Mouse (Mus musculus) forebrain, embryonic 12.5 days (tissue): ENCODE data around the gene Smap1. TPM values are rescaled to one million over a fixed set of nuclear protein-coding genes. Genes with fewer than 3 reads are reported as not detected.
"Not testable (repeated sequence)": the region's sequence is repeated elsewhere in the genome, so short reads cannot be mapped to it uniquely, and the experiment has no call there.

Experiments
- ATAC-seq: fragments of 200-750 bp; cut with Nextera tagmentation; 2 replicates; pipeline ENCODE4 v1.8.0; 2017; ENCODE audit warnings: moderate TSS enrichment; ENCODE audit not compliant: low FRiP score
- H3K27ac ChIP-seq: fragments of 300-500 bp; sonication (generic); 2 replicates; pipeline ENCODE4 v1.5.1; 2016; ENCODE audit warnings: mild to moderate bottlenecking
- H3K27me3 ChIP-seq: fragments of 300-500 bp; sonication (generic); 2 replicates; pipeline ENCODE4 v1.6.1; 2016; ENCODE audit warnings: mild to moderate bottlenecking
- H3K36me3 ChIP-seq: fragments of 300-500 bp; sonication (generic); replicated peaks from 2 replicates; pipeline ENCODE4 v1.6.1; 2016; ENCODE audit warnings: mild to moderate bottlenecking
- H3K4me1 ChIP-seq: fragments of 300-500 bp; sonication (generic); 2 replicates; pipeline ENCODE4 v1.6.1; 2016
- H3K4me2 ChIP-seq: fragments of 300-500 bp; sonication (generic); 2 replicates; pipeline ENCODE4 v1.6.1; 2016; ENCODE audit warnings: mild to moderate bottlenecking, moderate library complexity
- H3K4me3 ChIP-seq: fragments of 300-500 bp; sonication (generic); replicated peaks from 2 replicates; pipeline ENCODE4 v1.5.1; 2016; ENCODE audit warnings: mild to moderate bottlenecking
- H3K9ac ChIP-seq: fragments of 300-500 bp; sonication (generic); 2 replicates; pipeline ENCODE4 v1.6.1; 2016; ENCODE audit warnings: mild to moderate bottlenecking
- H3K9me3 ChIP-seq: fragments of 300-500 bp; sonication (generic); 2 replicates; pipeline ENCODE4 v1.6.1; 2016
- WGBS: fragments of 180-500 bp; shearing (Covaris S2); methylation state at CpG from one replicate; pipeline ENCODE4 v1.1.7; 2016; 5-methylcytosine and 5-hydroxymethylcytosine counted together
- polyA plus RNA-seq: library from polyadenylated mRNA; unstranded; fragments of >200 nt; fragmentation: Nextera tagmentation; extraction: Ambion mirVana; gene quantifications from 2 replicates; pipeline ENCODE4 v1.2.1, GENCODE M21; 2016

Smap1 gene
- polyA plus RNA-seq: 56.5 and 60.9 TPM in 2 replicates

GRCm38 (mm10) chr1:23921711-23922529 is at the start of gene Smap1:
Smap1 (minus strand) TSS chr1:23922317.
- H3K9me3 ChIP-seq: no peaks in the 10 kb centered on the region
- H3K36me3 ChIP-seq: no peaks in the 10 kb centered on the region
- peak within 1 kb of the TSS; percentile 93 for H3K27ac ChIP-seq
- H3K4me1 ChIP-seq: peaks cover 15% of the 10 kb centered on the region
- WGBS: under 1% methylated on average over 104 of the region's 113 CpGs
- H3K4me3 ChIP-seq: peak within 1 kb of the TSS; percentile 90
- no peaks in the 10 kb centered on the region for H3K27me3 ChIP-seq
- peak; percentile 95 for ATAC-seq
- H3K9ac ChIP-seq: peak within 1 kb of the TSS; percentile 88
- peak within 1 kb of the TSS; percentile 74 for H3K4me2 ChIP-seq

GRCm38 (mm10) chr1:23971159-23971558 is 49.0 kb upstream of the Smap1 start:
- H3K27me3 ChIP-seq, H3K27ac ChIP-seq, H3K9ac ChIP-seq, H3K36me3 ChIP-seq, H3K4me3 ChIP-seq, H3K4me2 ChIP-seq, H3K4me1 ChIP-seq, H3K9me3 ChIP-seq, ATAC-seq: not testable (repeated sequence)
- WGBS: 86% methylated on average over 4 of the region's 4 CpGs

GRCm38 (mm10) chr1:23968027-23968725 is 46.1 kb upstream of the Smap1 start:
- no peak for ATAC-seq
- Histone ChIP-seq H3K9me3 (no peaks in the 10 kb centered on the region), H3K27me3 (no peaks in the 10 kb centered on the region), H3K36me3 (no peaks in the 10 kb centered on the region), H3K27ac (no peak overlapping the region), H3K4me3 (no peak overlapping the region), H3K9ac (no peak overlapping the region), H3K4me2 (no peak overlapping the region), H3K4me1 (no peaks in the 10 kb centered on the region)
- 87% methylated on average over 9 of the region's 9 CpGs for WGBS

- Histone ChIP-seq H3K27me3 (no peaks in the 10 kb centered on the region), H3K4me1 (no peaks in the 10 kb centered on the region), H3K27ac (no peak overlapping the region), H3K4me3 (no peak overlapping the region), H3K9me3 (no peaks in the 10 kb centered on the region), H3K4me2 (no peak overlapping the region), H3K36me3 (no peaks in the 10 kb centered on the region), H3K9ac (no peak overlapping the region)
- 77% methylated on average over 1 of the region's 1 CpGs for WGBS
- no peak for ATAC-seq
Measured at GRCm38 (mm10) chr1:23966226-23966625, 44.1 kb upstream of the Smap1 start.

GRCm38 (mm10) chr1:23959415-23959732 is 37.3 kb upstream of the Smap1 start:
- H3K9ac ChIP-seq: no peak overlapping the region
- H3K4me2 ChIP-seq: peak overlapping the region; percentile 29
- 13% methylated on average over 6 of the region's 6 CpGs for WGBS
- no peak; the same call in 1 of the 2 replicates for ATAC-seq
- 0 out of 2 replicates have a peak, but pooled peaks cover 3% of the 10 kb centered on the region for H3K4me1 ChIP-seq
- H3K27ac ChIP-seq: no peak overlapping the region
- H3K9me3 ChIP-seq: no peaks in the 10 kb centered on the region
- H3K4me3 ChIP-seq: peak overlapping the region; percentile 10; the same call in 1 of the 2 replicates
- no peaks in the 10 kb centered on the region for H3K27me3 ChIP-seq
- H3K36me3 ChIP-seq: no peaks in the 10 kb centered on the region

GRCm38 (mm10) chr1:23958668-23959414 is 36.7 kb upstream of the Smap1 start:
- 9% methylated on average over 13 of the region's 13 CpGs for WGBS
- no peak for ATAC-seq
- Histone ChIP-seq H3K9ac (no peak overlapping the region), H3K4me3 (peak overlapping the region; percentile 10; the same call in 1 of the 2 replicates), H3K27ac (no peak overlapping the region), H3K27me3 (no peaks in the 10 kb centered on the region; the same call in 1 of the 2 replicates), H3K4me2 (peak overlapping the region; percentile 29), H3K36me3 (no peaks in the 10 kb centered on the region), H3K9me3 (no peaks in the 10 kb centered on the region), H3K4me1 (0 out of 2 replicates have a peak, but pooled peaks cover 3% of the 10 kb centered on the region)

- H3K4me2 ChIP-seq: no peak overlapping the region
- 0 out of 2 replicates have a peak, but pooled peaks cover 3% of the 10 kb centered on the region for H3K4me1 ChIP-seq
- WGBS: 91% methylated on average over 6 of the region's 6 CpGs
- no peaks in the 10 kb centered on the region for H3K36me3 ChIP-seq
- H3K4me3 ChIP-seq: no peak overlapping the region
- no peaks in the 10 kb centered on the region for H3K9me3 ChIP-seq
- ATAC-seq: no peak
- no peak overlapping the region for H3K9ac ChIP-seq
- H3K27ac ChIP-seq: no peak overlapping the region
- H3K27me3 ChIP-seq: no peaks in the 10 kb centered on the region; the same call in 1 of the 2 replicates
Measured at GRCm38 (mm10) chr1:23958101-23958500, 36.0 kb upstream of the Smap1 start.

GRCm38 (mm10) chr1:23955539-23955938 is 33.4 kb upstream of the Smap1 start:
- no peak overlapping the region for H3K4me2 ChIP-seq

GRCm38 (mm10) chr1:23953921-23954320 is 31.8 kb upstream of the Smap1 start:
- Histone ChIP-seq H3K4me1 (no peaks in the 10 kb centered on the region; the same call in 1 of the 2 replicates), H3K4me2 (no peak overlapping the region), H3K9ac (no peak overlapping the region), H3K27me3 (peaks cover 6% of the 10 kb centered on the region; the same call in 1 of the 2 replicates), H3K27ac (no peak overlapping the region), H3K4me3 (no peak overlapping the region), H3K9me3 (no peaks in the 10 kb centered on the region), H3K36me3 (no peaks in the 10 kb centered on the region)
- ATAC-seq: no peak
- 73% methylated on average over 13 of the region's 13 CpGs for WGBS

More at GRCm38 (mm10) chr1:23955539-23955938, 33.4 kb upstream of the Smap1 start:
- Histone ChIP-seq H3K36me3 (no peaks in the 10 kb centered on the region), H3K27ac (no peak overlapping the region), H3K27me3 (peaks cover 4% of the 10 kb centered on the region; the same call in 1 of the 2 replicates), H3K9me3 (no peaks in the 10 kb centered on the region), H3K9ac (no peak overlapping the region), H3K4me3 (no peak overlapping the region), H3K4me1 (0 out of 2 replicates have a peak, but pooled peaks cover 3% of the 10 kb centered on the region)
- 91% methylated on average over 4 of the region's 4 CpGs for WGBS
- ATAC-seq: no peak

- Histone ChIP-seq H3K4me3 (no peak overlapping the region), H3K27me3 (peaks cover 11% of the 10 kb centered on the region; the same call in 1 of the 2 replicates), H3K4me2 (peak overlapping the region; percentile 25; the same call in 1 of the 2 replicates), H3K9ac (no peak overlapping the region), H3K9me3 (no peaks in the 10 kb centered on the region), H3K36me3 (no peaks in the 10 kb centered on the region), H3K27ac (no peak overlapping the region), H3K4me1 (peaks cover 7% of the 10 kb centered on the region)
- no peak; the same call in 1 of the 2 replicates for ATAC-seq
- 40% methylated on average over 15 of the region's 15 CpGs for WGBS
Measured at GRCm38 (mm10) chr1:23948778-23949699, 26.9 kb upstream of the Smap1 start.

GRCm38 (mm10) chr1:23948290-23948689 is 26.2 kb upstream of the Smap1 start:
- Histone ChIP-seq H3K4me3 (no peak overlapping the region), H3K4me2 (peak overlapping the region; percentile 25; the same call in 1 of the 2 replicates), H3K4me1 (peaks cover 7% of the 10 kb centered on the region), H3K9ac (no peak overlapping the region), H3K36me3 (no peaks in the 10 kb centered on the region), H3K9me3 (no peaks in the 10 kb centered on the region), H3K27ac (no peak overlapping the region), H3K27me3 (peaks cover 11% of the 10 kb centered on the region; the same call in 1 of the 2 replicates)
- ATAC-seq: no peak
- 27% methylated on average over 7 of the region's 7 CpGs for WGBS
